Mouse (Mus musculus) activated CD4-positive, CD25-positive, alpha-beta regulatory T cell, adult 9 weeks (primary cell): ENCODE results near the gene Olfr1196. TPM values are rescaled to one million over a fixed set of nuclear protein-coding genes. Genes with fewer than 3 reads are reported as not detected.

Source experiments
- polyA plus RNA-seq: library from polyadenylated mRNA; unstranded; fragments of 100-300 nt; shearing (Covaris generic); gene quantifications from one replicate; pipeline ENCODE4 v1.2.1, GENCODE M21; 2017

Gene Olfr1196
- polyA plus RNA-seq = not detected

DNA sequence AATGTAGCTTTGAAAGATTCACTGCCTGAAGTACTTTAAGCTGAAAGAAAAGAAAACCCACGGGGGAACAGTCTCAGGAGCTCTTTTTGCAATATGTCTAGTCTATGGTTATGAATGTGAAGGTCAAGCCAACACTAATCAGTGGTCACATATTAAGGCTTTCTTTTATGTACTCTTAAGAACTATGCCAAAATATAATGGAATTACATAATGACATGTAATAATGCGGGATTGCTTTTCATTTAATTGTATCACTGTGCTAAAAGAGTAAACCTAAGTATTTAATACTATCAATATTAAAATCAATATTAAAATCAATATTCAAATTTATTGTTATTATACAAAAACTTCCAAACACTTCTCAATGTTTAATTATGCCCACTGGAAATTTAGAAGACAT, at the start of gene Olfr1196:
Olfr1196 (minus strand) TSS at position 101 of the 400 bp plus-strand sequence.

GRCm38 (mm10) chr2:88751270-88751669, 46.9 kb upstream of the Olfr1196 start, which contains the start of gene Olfr1198:
Gene Olfr1198 (minus strand): TSS chr2:88751370.

GRCm38 (mm10) chr2:88732266-88732665, 27.9 kb upstream of the Olfr1196 start, which contains the start of gene Olfr1197:
Gene Olfr1197 (minus strand): TSS chr2:88732366.

DNA sequence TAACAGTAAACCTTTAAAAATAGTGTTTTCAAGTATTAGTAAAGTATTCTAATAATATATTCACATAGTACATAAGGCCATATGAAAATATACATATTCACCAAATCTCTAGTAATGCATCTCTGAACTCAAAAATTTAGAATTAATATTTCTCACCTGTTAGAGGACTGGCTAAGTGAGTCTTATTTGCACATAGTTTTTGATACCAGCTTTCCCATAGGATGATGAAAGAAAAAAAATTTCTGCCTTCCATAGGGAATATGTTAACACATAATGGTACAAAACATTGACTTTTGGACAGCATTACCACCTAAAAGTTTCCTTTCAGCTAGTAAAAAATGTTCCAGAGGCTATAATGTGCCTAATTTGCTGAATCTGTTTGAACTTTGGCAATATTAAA, 15.3 kb downstream of the Olfr1196 start, which contains the start of gene Olfr1195:
Olfr1195 (minus strand) TSS at position 101 of the 400 bp plus-strand sequence.

DNA sequence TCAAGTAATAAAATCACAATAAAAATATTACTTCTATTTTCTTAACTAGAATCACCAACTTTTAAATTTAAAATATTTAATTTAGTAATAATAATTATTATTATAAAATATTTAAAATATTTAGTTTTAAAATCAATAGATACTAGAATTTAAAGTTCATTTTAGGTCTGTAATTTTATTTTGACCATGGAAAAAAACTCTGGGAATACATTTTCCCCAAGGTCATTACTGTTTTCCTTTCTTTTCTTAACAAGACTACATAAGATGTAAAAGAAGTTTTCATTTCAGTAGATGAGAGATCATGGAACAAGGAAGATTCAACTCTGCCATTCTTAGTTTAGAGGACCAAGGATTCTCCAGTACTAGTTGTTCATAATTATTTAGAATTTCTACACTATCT, 29.1 kb downstream of the Olfr1196 start, which contains the start of gene Olfr1193:
Olfr1193 (plus strand) TSS at position 301 of the 400 bp plus-strand sequence.

GRCm38 (mm10) chr2:88648209-88648608, 56.2 kb downstream of the Olfr1196 start, which contains the start of gene Olfr1192-ps1:
Gene Olfr1192-ps1 (plus strand): TSS chr2:88648509.

Other genes with a start within 250 kb of the Olfr1196 start
- gene Olfr1183, start 249.7 kb downstream of the Olfr1196 start, polyA plus RNA-seq = not detected
- gene Olfr1184, start 221.0 kb downstream of the Olfr1196 start, polyA plus RNA-seq = not detected
- not detected for gene Olfr1185-ps1, start 211.3 kb downstream of the Olfr1196 start, polyA plus RNA-seq
- gene Olfr1186, start 186.0 kb downstream of the Olfr1196 start, polyA plus RNA-seq = not detected
- not detected for gene Olfr1188, start 147.7 kb downstream of the Olfr1196 start, polyA plus RNA-seq
- gene Olfr1189, start 118.1 kb downstream of the Olfr1196 start, polyA plus RNA-seq = not detected
- not detected for gene Olfr1191-ps1, start 64.1 kb downstream of the Olfr1196 start, polyA plus RNA-seq
- gene Olfr1192-ps1, start 56.1 kb downstream of the Olfr1196 start, polyA plus RNA-seq = not detected
- gene Olfr1193, start 29.0 kb downstream of the Olfr1196 start, polyA plus RNA-seq = not detected
- not detected for gene Olfr1195, start 15.4 kb downstream of the Olfr1196 start, polyA plus RNA-seq
- not detected for gene Olfr1197, start 27.8 kb upstream of the Olfr1196 start, polyA plus RNA-seq
- gene Olfr1198, start 46.8 kb upstream of the Olfr1196 start, polyA plus RNA-seq = 0.16 TPM
- gene Olfr1199, start 55.9 kb upstream of the Olfr1196 start, polyA plus RNA-seq = not detected
- gene Olfr1200, start 65.9 kb upstream of the Olfr1196 start, polyA plus RNA-seq = not detected
- gene Olfr1201, start 88.4 kb upstream of the Olfr1196 start, polyA plus RNA-seq = not detected
- not detected for gene Olfr1202, start 109.9 kb upstream of the Olfr1196 start, polyA plus RNA-seq
- not detected for gene Olfr1205, start 125.1 kb upstream of the Olfr1196 start, polyA plus RNA-seq
- gene Olfr1204, start 144.7 kb upstream of the Olfr1196 start, polyA plus RNA-seq = not detected
- gene Olfr1206, start 158.6 kb upstream of the Olfr1196 start, polyA plus RNA-seq = not detected
- not detected for gene Olfr1208, start 197.7 kb upstream of the Olfr1196 start, polyA plus RNA-seq
- not detected for gene Olfr1209, start 210.6 kb upstream of the Olfr1196 start, polyA plus RNA-seq
- not detected for gene Olfr1211, start 233.5 kb upstream of the Olfr1196 start, polyA plus RNA-seq
- not detected for gene Olfr1212, start 249.4 kb upstream of the Olfr1196 start, polyA plus RNA-seq